Mouse (Mus musculus) frontal cortex, postnatal 10 days (tissue): ENCODE measurements around the gene Zdhhc8.
"Not testable (repeated sequence)": the region's sequence is repeated elsewhere in the genome, so short reads cannot be mapped to it uniquely, and the experiment has no call there.

Source experiments
- DNase-seq, 2 experiments: peaks; one replicate each; pipeline ENCODE4 v3.0.0; 2022; ENCODE audit warnings: low spot score in 2 of 2, mixed read lengths in 1 of 2

The Zdhhc8 gene

GRCm38 (mm10) chr16:18197881-18198280 lies 37.1 kb downstream of the Zdhhc8 start:
- DNase-seq: no peak

GRCm38 (mm10) chr16:18195561-18195960 lies 39.4 kb downstream of the Zdhhc8 start:
- DNase-seq: not testable (repeated sequence)

GRCm38 (mm10) chr16:18195068-18195467 lies 39.9 kb downstream of the Zdhhc8 start:
- DNase-seq: peak; percentile 52 to 66

- no peak for DNase-seq
These were observed 40.5 kb downstream of the Zdhhc8 start for GRCm38 (mm10) chr16:18194208-18194985.

GRCm38 (mm10) chr16:18191006-18191405 lies 43.9 kb downstream of the Zdhhc8 start:
- DNase-seq: no peak

GRCm38 (mm10) chr16:18187221-18187620 lies 47.7 kb downstream of the Zdhhc8 start:
- no peak for DNase-seq

- DNase-seq: no peak
These were observed 48.1 kb downstream of the Zdhhc8 start for GRCm38 (mm10) chr16:18186798-18187197.

- no peak for DNase-seq
These were observed 49.1 kb downstream of the Zdhhc8 start for GRCm38 (mm10) chr16:18185715-18186449.

GRCm38 (mm10) chr16:18182766-18183165 lies 52.2 kb downstream of the Zdhhc8 start:
- no peak for DNase-seq

- no peak for DNase-seq
These were observed 53.5 kb downstream of the Zdhhc8 start for GRCm38 (mm10) chr16:18181398-18181797.

- DNase-seq: no peak
These were observed 55.3 kb downstream of the Zdhhc8 start for GRCm38 (mm10) chr16:18179591-18179990.

GRCm38 (mm10) chr16:18176758-18177157 lies 58.2 kb downstream of the Zdhhc8 start:
- DNase-seq: peak in 1 of 2 experiments; percentile 4

GRCm38 (mm10) chr16:18175817-18176541 lies 59.0 kb downstream of the Zdhhc8 start:
- peak in 1 of 2 experiments; percentile 12 for DNase-seq

GRCm38 (mm10) chr16:18173788-18174187 lies 61.1 kb downstream of the Zdhhc8 start:
- DNase-seq: peak; percentile 39 to 48

GRCm38 (mm10) chr16:18173231-18173630 lies 61.7 kb downstream of the Zdhhc8 start:
- peak; percentile 34 to 67 for DNase-seq

GRCm38 (mm10) chr16:18172266-18172855 lies 62.6 kb downstream of the Zdhhc8 start:
- DNase-seq: peak; percentile 52 to 74
